Mouse (Mus musculus) megakaryocyte-erythroid progenitor cell, adult 5-6 weeks (primary cell): Measurements from ENCODE around the gene Olfr1413. TPM values are rescaled to one million over a fixed set of nuclear protein-coding genes. Genes with fewer than 3 reads are reported as not detected.

Experiments used
- ATAC-seq: replicated peaks from 2 replicates; pipeline ENCODE4 v1.8.0; 2016; ENCODE audit warnings: mild to moderate bottlenecking, inconsistent platforms; ENCODE audit not compliant: severe bottlenecking, poor library complexity, low FRiP score, low TSS enrichment
- total RNA-seq, 2 experiments: library from RNA; stranded (forward) in 1 of 2; stranded (reverse) in 1 of 2; fragments of 200-1000, 215-1000 nt in 1 of 2; fragments of >200 nt in 1 of 2; fragmentation: Nextera tagmentation in 1 of 2; gene quantifications; 2 replicates each; pipeline ENCODE4 v1.2.3; 2014 to 2017

Gene Olfr1413
- total RNA-seq (2014; fragmentation: Nextera tagmentation), result not detected in 2 replicates
- total RNA-seq (2017), result not detected in 2 replicates

- no peak for ATAC-seq
Observed at GRCm38 (mm10) chr1:92571022-92571421, at the start of gene Olfr1413. Gene Olfr1413 (plus strand): TSS chr1:92571322.

GRCm38 (mm10) chr1:92521376-92521775, 49.7 kb upstream of the Olfr1413 start:
- no peak for ATAC-seq

- ATAC-seq, result no peak
Observed at GRCm38 (mm10) chr1:92523764-92524163, 47.4 kb upstream of the Olfr1413 start.

- no peak for ATAC-seq
Observed at GRCm38 (mm10) chr1:92536972-92537371, 34.1 kb upstream of the Olfr1413 start.

GRCm38 (mm10) chr1:92539071-92539470, 32.1 kb upstream of the Olfr1413 start:
- ATAC-seq, result no peak

- ATAC-seq, result no peak
Observed at GRCm38 (mm10) chr1:92545929-92546328, 25.2 kb upstream of the Olfr1413 start.

- no peak for ATAC-seq
Observed at GRCm38 (mm10) chr1:92585479-92585878, 14.4 kb downstream of the Olfr1413 start, which contains the start of gene Olfr1412. Gene Olfr1412 (plus strand): TSS chr1:92585779.

- ATAC-seq, result no peak
Observed at GRCm38 (mm10) chr1:92594111-92594510, 23.0 kb downstream of the Olfr1413 start, which contains the start of gene Olfr1411. Gene Olfr1411 (plus strand): TSS chr1:92594411.

- ATAC-seq, result no peak
Observed at GRCm38 (mm10) chr1:92596019-92596418, 24.9 kb downstream of the Olfr1413 start.

GRCm38 (mm10) chr1:92605482-92605881, 34.4 kb downstream of the Olfr1413 start, which contains the start of gene Olfr1410:
Gene Olfr1410 (plus strand): TSS chr1:92605782.
- ATAC-seq, result no peak

- ATAC-seq, result no peak
Observed at GRCm38 (mm10) chr1:92607711-92608110, 36.6 kb downstream of the Olfr1413 start.

- peak; percentile 63 for ATAC-seq
Observed at GRCm38 (mm10) chr1:92611008-92611407, 39.9 kb downstream of the Olfr1413 start.

- ATAC-seq, result no peak
Observed at GRCm38 (mm10) chr1:92613175-92613574, 42.1 kb downstream of the Olfr1413 start.

- no peak for ATAC-seq
Observed at GRCm38 (mm10) chr1:92614516-92614915, 43.4 kb downstream of the Olfr1413 start.

- no peak for ATAC-seq
Observed at GRCm38 (mm10) chr1:92616046-92616445, 44.9 kb downstream of the Olfr1413 start.

- ATAC-seq, result no peak
Observed at GRCm38 (mm10) chr1:92617488-92617887, 46.4 kb downstream of the Olfr1413 start, which contains the start of gene Olfr12. Gene Olfr12 (plus strand): TSS chr1:92617788.

- ATAC-seq, result no peak
Observed at GRCm38 (mm10) chr1:92618360-92618759, 47.2 kb downstream of the Olfr1413 start.

Other genes starting within 250 kb of the Olfr1413 start
- 169 and 187 TPM in 2 replicates for gene Ndufa10, start 97.5 kb upstream of the Olfr1413 start, total RNA-seq (2014; fragmentation: Nextera tagmentation)
- gene Ndufa10, start 97.5 kb upstream of the Olfr1413 start, total RNA-seq (2017), result 132 and 170 TPM in 2 replicates
- gene Olfr1416, start 86.2 kb upstream of the Olfr1413 start, total RNA-seq (2014; fragmentation: Nextera tagmentation), result not detected in 2 replicates
- gene Olfr1416, start 86.2 kb upstream of the Olfr1413 start, total RNA-seq (2017), result not detected in 2 replicates
- not detected in 2 replicates for gene Olfr1415, start 75.2 kb upstream of the Olfr1413 start, total RNA-seq (2014; fragmentation: Nextera tagmentation)
- not detected in 2 replicates for gene Olfr1415, start 75.2 kb upstream of the Olfr1413 start, total RNA-seq (2017)
- not detected in 2 replicates for gene Olfr1414, start 52.7 kb upstream of the Olfr1413 start, total RNA-seq (2014; fragmentation: Nextera tagmentation)
- not detected in 2 replicates for gene Olfr1414, start 52.7 kb upstream of the Olfr1413 start, total RNA-seq (2017)
- not detected in 2 replicates for gene Olfr1412, start 14.5 kb downstream of the Olfr1413 start, total RNA-seq (2014; fragmentation: Nextera tagmentation)
- not detected in 2 replicates for gene Olfr1412, start 14.5 kb downstream of the Olfr1413 start, total RNA-seq (2017)
- not detected in 2 replicates for gene Olfr1411, start 23.1 kb downstream of the Olfr1413 start, total RNA-seq (2014; fragmentation: Nextera tagmentation)
- not detected in 2 replicates for gene Olfr1411, start 23.1 kb downstream of the Olfr1413 start, total RNA-seq (2017)
- not detected in 2 replicates for gene Olfr1410, start 34.5 kb downstream of the Olfr1413 start, total RNA-seq (2014; fragmentation: Nextera tagmentation)
- not detected in 2 replicates for gene Olfr1410, start 34.5 kb downstream of the Olfr1413 start, total RNA-seq (2017)
- gene Olfr12, start 46.5 kb downstream of the Olfr1413 start, total RNA-seq (2014; fragmentation: Nextera tagmentation), result not detected in 2 replicates
- gene Olfr12, start 46.5 kb downstream of the Olfr1413 start, total RNA-seq (2017), result not detected in 2 replicates
- gene Cops9, start 70.7 kb downstream of the Olfr1413 start, total RNA-seq (2014; fragmentation: Nextera tagmentation), result 193 and 214 TPM in 2 replicates
- gene Cops9, start 70.7 kb downstream of the Olfr1413 start, total RNA-seq (2017), result 142 TPM in 2 replicates
- 0.72 and 5.4 TPM in 2 replicates for gene Otos, start 77.5 kb downstream of the Olfr1413 start, total RNA-seq (2014; fragmentation: Nextera tagmentation)
- gene Otos, start 77.5 kb downstream of the Olfr1413 start, total RNA-seq (2017), result not detected in 2 replicates